Comparison of ENCODE assay signal across 8 mouse cellular contexts in genomic region chr9:62677641-62678549, GRCm38 (mm10). TPM values are rescaled to one million over a fixed set of nuclear protein-coding genes. Genes with fewer than 3 reads are reported as not detected.
DNase-seq lines count a peak whose midpoint lies in the region; ATAC-seq and TF ChIP-seq lines count a peak whose summit lies in the region.

Gene Itga11 (plus strand): TSS chr9:62677826.

- no peak for TF ChIP-seq EP300 in lung, postnatal 0 days (IDR thresholded peaks at IDR 0.05)

- no peak for TF ChIP-seq POLR2A in lung, adult 2 months (IDR thresholded peaks at IDR 0.05; ENCODE audit: borderline replicate concordance, extremely low read depth, low read depth, low read length)

- peaks cover 13% of the 10 kb centered on the region; the same call in 1 of the 2 replicates for H3K27me3 ChIP-seq in lung, postnatal 0 days (replicated peaks; ENCODE audit: insufficient read depth, low read length)
- H3K27me3 ChIP-seq in heart, embryonic 14.5 days (ENCODE audit: control insufficient read depth, insufficient read depth, low read length) = peaks cover 29% of the 10 kb centered on the region
- H3K27me3 ChIP-seq in limb, embryonic 13.5 days = peaks cover 12% of the 10 kb centered on the region
- peaks cover 53% of the 10 kb centered on the region for H3K27me3 ChIP-seq in neural tube, embryonic 13.5 days

- no peaks in the 10 kb centered on the region for H3K36me3 ChIP-seq in lung, postnatal 0 days (ENCODE audit: insufficient read depth, low read length)
- H3K36me3 ChIP-seq in heart, embryonic 14.5 days (ENCODE audit: control insufficient read depth, insufficient read depth, low read length) = no peaks in the 10 kb centered on the region
- H3K36me3 ChIP-seq in limb, embryonic 13.5 days = no peaks in the 10 kb centered on the region
- no peaks in the 10 kb centered on the region for H3K36me3 ChIP-seq in neural tube, embryonic 13.5 days

- peak within 1 kb of the TSS; percentile 58 for H3K4me2 ChIP-seq in lung, postnatal 0 days (replicated peaks; ENCODE audit: low read depth, low read length)
- H3K4me2 ChIP-seq in heart, embryonic 14.5 days (ENCODE audit: low read length) = peak within 1 kb of the TSS; percentile 92
- peak within 1 kb of the TSS; percentile 90 for H3K4me2 ChIP-seq in limb, embryonic 13.5 days (replicated peaks)
- H3K4me2 ChIP-seq in neural tube, embryonic 13.5 days = peak within 1 kb of the TSS; percentile 67

- no peaks in the 10 kb centered on the region for H3K9me3 ChIP-seq in lung, postnatal 0 days (ENCODE audit: low read length)
- H3K9me3 ChIP-seq in heart, embryonic 14.5 days (ENCODE audit: control insufficient read depth, low read length) = no peaks in the 10 kb centered on the region
- no peaks in the 10 kb centered on the region for H3K9me3 ChIP-seq in limb, embryonic 13.5 days
- H3K9me3 ChIP-seq in neural tube, embryonic 13.5 days = no peaks in the 10 kb centered on the region

- H3K4me1 ChIP-seq in lung, postnatal 0 days (ENCODE audit: insufficient read depth, low read depth, low read length) = peaks cover 7% of the 10 kb centered on the region; the same call in 1 of the 2 replicates
- H3K4me1 ChIP-seq in lung, adult 2 months (ENCODE audit: control insufficient read depth, insufficient read depth, low read length) = no peaks in the 10 kb centered on the region
- peaks cover 10% of the 10 kb centered on the region in 2 experiments for H3K4me1 ChIP-seq in heart, embryonic 14.5 days (ENCODE audit: control insufficient read depth in 2 of 2, insufficient read depth in 2 of 2, low read length in 2 of 2)
- H3K4me1 ChIP-seq in limb, embryonic 13.5 days = peaks cover 41% of the 10 kb centered on the region
- H3K4me1 ChIP-seq in neural tube, embryonic 13.5 days (replicated peaks) = peaks cover 22% of the 10 kb centered on the region

- under 1% methylated on average over 42 of the region's 45 CpGs for WGBS in lung, postnatal 0 days
- WGBS in lung, adult 2 months = 2% methylated on average over 45 of the region's 45 CpGs
- WGBS in heart, embryonic 14.5 days = under 1% methylated on average over 44 of the region's 45 CpGs
- WGBS in limb, embryonic 13.5 days = under 1% methylated on average over 45 of the region's 45 CpGs
- 1% methylated on average over 45 of the region's 45 CpGs for WGBS in neural tube, embryonic 13.5 days

- peak within 1 kb of the TSS; percentile 31 for H3K4me3 ChIP-seq in lung, postnatal 0 days (ENCODE audit: low read depth, low read length)
- H3K4me3 ChIP-seq in lung, adult 2 months (replicated peaks; ENCODE audit: extremely low read depth, low read depth, low read length) = no peak within 1 kb of the TSS
- peak within 1 kb of the TSS; percentile 40 to 49 for H3K4me3 ChIP-seq in heart, embryonic 14.5 days (ENCODE audit: control insufficient read depth in 1 of 2, insufficient read depth in 1 of 2, low read depth in 1 of 2, low read length in 2 of 2)
- H3K4me3 ChIP-seq in limb, embryonic 13.5 days = peak within 1 kb of the TSS; percentile 60
- H3K4me3 ChIP-seq in neural tube, embryonic 13.5 days = peak within 1 kb of the TSS; percentile 38

- H3K27ac ChIP-seq in lung, postnatal 0 days (ENCODE audit: low read length) = no peak within 1 kb of the TSS
- no peak within 1 kb of the TSS for H3K27ac ChIP-seq in heart, embryonic 14.5 days (replicated peaks in 1 of 2; ENCODE audit: control insufficient read depth in 1 of 2, insufficient read depth in 1 of 2, low read depth in 2 of 2, low read length in 2 of 2)
- H3K27ac ChIP-seq in limb, embryonic 13.5 days = peak within 1 kb of the TSS; percentile 63; the same call in 1 of the 2 replicates
- H3K27ac ChIP-seq in neural tube, embryonic 13.5 days (replicated peaks) = no peak within 1 kb of the TSS

- ATAC-seq in lung, postnatal 0 days = peak; percentile 35; the same call in 1 of the 2 replicates
- peak; percentile 57; the same call in 1 of the 2 replicates for ATAC-seq in heart, embryonic 14.5 days (ENCODE audit: insufficient number of reproducible peaks, insufficient read depth, low FRiP score, low read depth)
- peak; percentile 78 for ATAC-seq in limb, embryonic 13.5 days (ENCODE audit: low FRiP score, low read depth)
- ATAC-seq in neural tube, embryonic 13.5 days (ENCODE audit: low read depth) = peak; percentile 83

- DNase-seq in lung, postnatal 0 days (ENCODE audit: low spot score) = peak; percentile 44
- DNase-seq in lung, adult 2 months = no peak
- DNase-seq in embryo, embryonic 9.5 days (ENCODE audit: extremely low spot score) = peak; percentile 47
- DNase-seq in cerebellum, adult 9-10 months = no peak
- no peak for DNase-seq in spleen, adult 18-20 months

- TF ChIP-seq CTCF in lung, postnatal 0 days (IDR thresholded peaks at IDR 0.05) = no peak
- no peak for TF ChIP-seq CTCF in lung, adult 2 months (IDR thresholded peaks at IDR 0.05; ENCODE audit: insufficient read depth, low read length)

- no peak within 1 kb of the TSS for H3K9ac ChIP-seq in lung, postnatal 0 days (replicated peaks; ENCODE audit: low read depth)
- peak within 1 kb of the TSS; percentile 67 for H3K9ac ChIP-seq in heart, embryonic 14.5 days (ENCODE audit: low read length)
- peak within 1 kb of the TSS; percentile 78 for H3K9ac ChIP-seq in limb, embryonic 13.5 days
- H3K9ac ChIP-seq in neural tube, embryonic 13.5 days = peak within 1 kb of the TSS; percentile 63

RNA-seq across cellular contexts. Expression of gene Itga11, which starts in this region (rescaled TPM):
- polyA plus RNA-seq in lung, postnatal 0 days (2015; fragmentation: Nextera tagmentation; extraction: Ambion mirVana) = 0.18 and 0.35 TPM in 2 replicates
- polyA plus RNA-seq in lung, adult 2 months (2012; rRNA removed) = 0.70 and 1.1 TPM in 2 replicates
- 0.35 and 0.92 TPM in 2 replicates for polyA plus RNA-seq in heart, embryonic 14.5 days (2014; fragmentation: Nextera tagmentation; extraction: Ambion mirVana)
- 8.0 and 8.2 TPM in 2 replicates for polyA plus RNA-seq in limb, embryonic 13.5 days (2015; fragmentation: Nextera tagmentation; extraction: Ambion mirVana)
- 1.4 and 1.7 TPM in 2 replicates for polyA plus RNA-seq in neural tube, embryonic 13.5 days (2015; fragmentation: Nextera tagmentation; extraction: Ambion mirVana)

Comparison
In these comparisons a context has a peak if more than half of its experiments do, and no peak if none do; other contexts are left out.
1. Peak in DNase-seq, ATAC-seq, H3K4me3 ChIP-seq and H3K4me2 ChIP-seq in lung, postnatal 0 days; RNA of the gene not detected or under 1 TPM.
2. Peak in ATAC-seq, H3K4me3 ChIP-seq, H3K9ac ChIP-seq and H3K4me2 ChIP-seq in heart, embryonic 14.5 days; RNA of the gene not detected or under 1 TPM.